Mouse (Mus musculus) intestine, embryonic 15.5 days (tissue): ENCODE measurements around the gene Mxra7. TPM values are rescaled to one million over a fixed set of nuclear protein-coding genes. Genes with fewer than 3 reads are reported as not detected.

ENCODE experiments used
- ATAC-seq: fragments of 200-750 bp; cut with Nextera tagmentation; 2 replicates; pipeline ENCODE4 v1.8.0; 2017; ENCODE audit warnings: moderate TSS enrichment, moderate library complexity
- H3K27ac ChIP-seq: fragments of 300-500 bp; sonication (generic); 2 replicates; pipeline ENCODE4 v1.5.1; 2015; ENCODE audit warnings: mild to moderate bottlenecking, inconsistent platforms
- H3K27me3 ChIP-seq: fragments of 300-500 bp; sonication (generic); replicated peaks from 2 replicates; pipeline ENCODE4 v1.6.1; 2015; ENCODE audit warnings: inconsistent platforms
- H3K36me3 ChIP-seq: fragments of 300-500 bp; sonication (generic); 2 replicates; pipeline ENCODE4 v1.6.1; 2015; ENCODE audit warnings: inconsistent platforms
- H3K4me1 ChIP-seq: fragments of 300-500 bp; sonication (generic); replicated peaks from 2 replicates; pipeline ENCODE4 v1.6.1; 2015; ENCODE audit warnings: inconsistent platforms
- H3K4me2 ChIP-seq: fragments of 300-500 bp; sonication (generic); replicated peaks from 2 replicates; pipeline ENCODE4 v1.6.1; 2015; ENCODE audit warnings: mild to moderate bottlenecking, inconsistent platforms
- H3K4me3 ChIP-seq: fragments of 300-500 bp; sonication (generic); replicated peaks from 2 replicates; pipeline ENCODE4 v1.5.1; 2015; ENCODE audit warnings: inconsistent platforms
- H3K9ac ChIP-seq: fragments of 300-500 bp; sonication (generic); 2 replicates; pipeline ENCODE4 v1.6.1; 2015; ENCODE audit warnings: inconsistent platforms
- H3K9me3 ChIP-seq: fragments of 300-500 bp; sonication (generic); 2 replicates; pipeline ENCODE4 v1.6.1; 2016; ENCODE audit warnings: inconsistent platforms
- WGBS: fragments of 180-500 bp; shearing (Covaris S2); methylation state at CpG from one replicate; pipeline ENCODE4 v1.1.7; 2015; 5-methylcytosine and 5-hydroxymethylcytosine counted together
- polyA plus RNA-seq: library from polyadenylated mRNA; unstranded; fragments of >200 nt; fragmentation: Nextera tagmentation; extraction: Ambion mirVana; gene quantifications from 2 replicates; pipeline ENCODE4 v1.2.1, GENCODE M21; 2015

Gene Mxra7
- polyA plus RNA-seq, 1 experiment from 2014 or later = 25.5 TPM

- H3K9me3 ChIP-seq = no peaks in the 10 kb centered on the region
- H3K9ac ChIP-seq = no peak overlapping the region
- ATAC-seq = no peak
- H3K27ac ChIP-seq = no peak overlapping the region
- WGBS = 93% methylated on average over 10 of the region's 10 CpGs
- no peaks in the 10 kb centered on the region for H3K36me3 ChIP-seq
- H3K4me3 ChIP-seq = no peak overlapping the region
- no peak overlapping the region for H3K4me2 ChIP-seq
- no peaks in the 10 kb centered on the region for H3K4me1 ChIP-seq
- H3K27me3 ChIP-seq = no peaks in the 10 kb centered on the region
Observed at GRCm38 (mm10) chr11:116784221-116784620, 43.6 kb downstream of the Mxra7 start.

GRCm38 (mm10) chr11:116782737-116783145 is 45.1 kb downstream of the Mxra7 start:
- no peaks in the 10 kb centered on the region for H3K27me3 ChIP-seq
- no peak overlapping the region for H3K27ac ChIP-seq
- ATAC-seq = 0 out of 2 replicates have a peak, but pooled peaks have one; percentile 36
- H3K36me3 ChIP-seq = no peaks in the 10 kb centered on the region
- H3K9ac ChIP-seq = no peak overlapping the region
- H3K9me3 ChIP-seq = no peaks in the 10 kb centered on the region
- 43% methylated on average over 9 of the region's 9 CpGs for WGBS
- no peak overlapping the region for H3K4me3 ChIP-seq
- peak overlapping the region; percentile 30; the same call in 1 of the 2 replicates for H3K4me2 ChIP-seq
- no peaks in the 10 kb centered on the region for H3K4me1 ChIP-seq

GRCm38 (mm10) chr11:116775407-116775806 is 52.4 kb downstream of the Mxra7 start, which contains the start of gene St6galnac1:
Gene St6galnac1, minus strand, starts transcription at chr11:116775507.
- H3K9ac ChIP-seq = no peak within 1 kb of the TSS
- no peak within 1 kb of the TSS for H3K27ac ChIP-seq
- ATAC-seq = no peak
- H3K36me3 ChIP-seq = no peaks in the 10 kb centered on the region
- H3K27me3 ChIP-seq = no peaks in the 10 kb centered on the region
- no peaks in the 10 kb centered on the region for H3K4me1 ChIP-seq
- H3K4me3 ChIP-seq = no peak within 1 kb of the TSS
- no peaks in the 10 kb centered on the region for H3K9me3 ChIP-seq
- no peak within 1 kb of the TSS for H3K4me2 ChIP-seq
- WGBS = 84% methylated on average over 7 of the region's 7 CpGs

- Histone ChIP-seq H3K4me2 (no peak overlapping the region), H3K36me3 (no peaks in the 10 kb centered on the region), H3K9ac (no peak overlapping the region), H3K27me3 (no peaks in the 10 kb centered on the region), H3K9me3 (no peaks in the 10 kb centered on the region), H3K4me3 (no peak overlapping the region), H3K4me1 (no peaks in the 10 kb centered on the region), H3K27ac (no peak overlapping the region)
- no peak for ATAC-seq
- WGBS = 53% methylated on average over 2 of the region's 2 CpGs
Observed at GRCm38 (mm10) chr11:116773205-116773604, 54.6 kb downstream of the Mxra7 start.

- 75% methylated on average over 5 of the region's 5 CpGs for WGBS
- H3K9me3 ChIP-seq = no peaks in the 10 kb centered on the region
- H3K4me1 ChIP-seq = no peaks in the 10 kb centered on the region
- H3K36me3 ChIP-seq = no peaks in the 10 kb centered on the region
- no peak overlapping the region for H3K4me2 ChIP-seq
- ATAC-seq = no peak
- H3K4me3 ChIP-seq = no peak overlapping the region
- no peak overlapping the region for H3K27ac ChIP-seq
- no peaks in the 10 kb centered on the region for H3K27me3 ChIP-seq
- no peak overlapping the region for H3K9ac ChIP-seq
Observed at GRCm38 (mm10) chr11:116769873-116770272, 58.0 kb downstream of the Mxra7 start.

GRCm38 (mm10) chr11:116764946-116765345 is 62.9 kb downstream of the Mxra7 start:
- H3K4me3 ChIP-seq = no peak overlapping the region
- H3K4me2 ChIP-seq = no peak overlapping the region
- no peaks in the 10 kb centered on the region for H3K36me3 ChIP-seq
- ATAC-seq = no peak
- no peaks in the 10 kb centered on the region for H3K27me3 ChIP-seq
- no peak overlapping the region for H3K27ac ChIP-seq
- no peaks in the 10 kb centered on the region for H3K4me1 ChIP-seq
- H3K9ac ChIP-seq = no peak overlapping the region
- no peaks in the 10 kb centered on the region for H3K9me3 ChIP-seq
- 93% methylated on average over 2 of the region's 2 CpGs for WGBS

- 89% methylated on average over 7 of the region's 7 CpGs for WGBS
- Histone ChIP-seq H3K27ac (no peak overlapping the region), H3K4me2 (no peak overlapping the region), H3K4me1 (no peaks in the 10 kb centered on the region), H3K9ac (no peak overlapping the region), H3K36me3 (no peaks in the 10 kb centered on the region), H3K4me3 (no peak overlapping the region), H3K9me3 (no peaks in the 10 kb centered on the region), H3K27me3 (no peaks in the 10 kb centered on the region)
- no peak for ATAC-seq
Observed at GRCm38 (mm10) chr11:116764346-116764745, 63.5 kb downstream of the Mxra7 start.

- ATAC-seq = no peak
- Histone ChIP-seq H3K27me3 (no peaks in the 10 kb centered on the region), H3K4me2 (no peak overlapping the region), H3K9me3 (no peaks in the 10 kb centered on the region), H3K27ac (no peak overlapping the region), H3K4me3 (no peak overlapping the region), H3K36me3 (no peaks in the 10 kb centered on the region), H3K4me1 (no peaks in the 10 kb centered on the region), H3K9ac (no peak overlapping the region)
- 67% methylated on average over 4 of the region's 4 CpGs for whole genome bisulfite sequencing
Observed at GRCm38 (mm10) chr11:116755191-116755590, 72.7 kb downstream of the Mxra7 start.

GRCm38 (mm10) chr11:116753674-116754470 is 74.0 kb downstream of the Mxra7 start:
- WGBS = 80% methylated on average over 5 of the region's 5 CpGs

More at GRCm38 (mm10) chr11:116753674-116754470, 74.0 kb downstream of the Mxra7 start:
- Histone ChIP-seq H3K9me3 (no peaks in the 10 kb centered on the region), H3K4me2 (no peak overlapping the region), H3K27ac (no peak overlapping the region), H3K4me1 (no peaks in the 10 kb centered on the region), H3K36me3 (no peaks in the 10 kb centered on the region), H3K4me3 (no peak overlapping the region), H3K27me3 (no peaks in the 10 kb centered on the region), H3K9ac (no peak overlapping the region)
- ATAC-seq = peak; percentile 61

Other genes starting within 250 kb of the Mxra7 start
- 8.4 and 8.8 TPM in 2 replicates for gene Ube2o, start 246.6 kb downstream of the Mxra7 start, polyA plus RNA-seq
- gene Aanat, start 241.6 kb downstream of the Mxra7 start, polyA plus RNA-seq = not detected in 2 replicates
- 8.4 and 8.9 TPM in 2 replicates for gene Rhbdf2, start 201.0 kb downstream of the Mxra7 start, polyA plus RNA-seq
- 1.0 and 1.3 TPM in 2 replicates for gene Prcd, start 174.5 kb downstream of the Mxra7 start, polyA plus RNA-seq
- 12.5 and 12.9 TPM in 2 replicates for gene Cygb, start 173.7 kb downstream of the Mxra7 start, polyA plus RNA-seq
- gene St6galnac1, start 52.5 kb downstream of the Mxra7 start, polyA plus RNA-seq = not detected in 2 replicates
- 62.0 and 63.7 TPM in 2 replicates for gene Mettl23, start 15.2 kb upstream of the Mxra7 start, polyA plus RNA-seq
- 81.2 and 88.5 TPM in 2 replicates for gene Jmjd6, start 15.4 kb upstream of the Mxra7 start, polyA plus RNA-seq
- 39.4 and 47.3 TPM in 2 replicates for gene Mfsd11, start 24.4 kb upstream of the Mxra7 start, polyA plus RNA-seq
- 723 and 765 TPM in 2 replicates for gene Srsf2, start 25.0 kb upstream of the Mxra7 start, polyA plus RNA-seq
- 0.69 and 0.90 TPM in 2 replicates for gene Mgat5b, start 90.8 kb upstream of the Mxra7 start, polyA plus RNA-seq